ENCODE assay signal across 14 mouse cellular contexts in the genomic region with DNA sequence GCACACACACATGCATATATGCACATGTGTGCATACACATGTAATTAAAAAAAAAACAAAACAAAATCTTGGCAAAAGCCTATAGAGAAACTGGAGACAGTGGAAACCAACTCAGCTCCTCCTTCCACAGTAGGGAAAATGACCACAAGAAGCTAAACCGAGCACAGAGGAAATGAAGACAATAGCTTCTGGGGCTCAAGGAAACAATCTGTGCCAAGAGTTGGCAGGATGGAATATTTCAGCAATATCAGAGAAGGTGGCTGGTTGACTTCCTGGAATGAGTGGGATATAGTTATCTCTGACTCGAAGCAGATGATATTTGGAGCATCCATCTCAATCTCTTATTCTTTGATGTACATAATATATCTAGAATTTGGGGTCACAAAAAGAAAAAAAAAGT.
DNase-seq lines count a peak whose midpoint lies in the region; ATAC-seq and TF ChIP-seq lines count a peak whose summit lies in the region.
"Had no signal": no experiment of that assay in that cellular context is flagged by ENCODE, and none has a peak within 500 bp of the region (broad histone marks: within the 10 kb centered on the region; RNA-seq: fewer than 3 reads in every experiment).

No protein-coding gene starts in this region.

- no peak for TF ChIP-seq CTCF in gastrocnemius, adult 2 months (IDR thresholded peaks at IDR 0.05)
- no peak for TF ChIP-seq CTCF in kidney, postnatal 0 days (IDR thresholded peaks at IDR 0.05; ENCODE audit: low read depth)

- ATAC-seq in kidney, postnatal 0 days (replicated peaks; ENCODE audit: low FRiP score, low read depth) = no peak
- no peak for ATAC-seq in midbrain, embryonic 14.5 days (ENCODE audit: low FRiP score, low TSS enrichment)
- ATAC-seq: intestine, embryonic 16.5 days; midbrain, embryonic 15.5 days had no signal

- no peaks in the 10 kb centered on the region for H3K4me1 ChIP-seq in kidney, postnatal 0 days (replicated peaks; ENCODE audit: insufficient read depth, low read length)
- H3K4me1 ChIP-seq in midbrain, embryonic 14.5 days (ENCODE audit: control insufficient read depth, insufficient read depth, low read length) = no peaks in the 10 kb centered on the region
- H3K4me1 ChIP-seq: embryonic facial prominence, embryonic 15.5 days; forebrain, embryonic 12.5 days; hindbrain, embryonic 10.5 days; midbrain, embryonic 15.5 days had no signal

- H3K27me3 ChIP-seq in kidney, postnatal 0 days (ENCODE audit: insufficient read depth, low read length) = no peaks in the 10 kb centered on the region
- H3K27me3 ChIP-seq in midbrain, embryonic 14.5 days (ENCODE audit: control insufficient read depth, insufficient read depth, low read length) = no peaks in the 10 kb centered on the region
- H3K27me3 ChIP-seq: embryonic facial prominence, embryonic 15.5 days; forebrain, embryonic 12.5 days; midbrain, embryonic 15.5 days had no signal

- no peak overlapping the region for H3K4me2 ChIP-seq in kidney, postnatal 0 days (ENCODE audit: low read length)
- no peak overlapping the region for H3K4me2 ChIP-seq in midbrain, embryonic 14.5 days (ENCODE audit: low read length)
- H3K4me2 ChIP-seq: embryonic facial prominence, embryonic 15.5 days; forebrain, embryonic 12.5 days; midbrain, embryonic 15.5 days had no signal

- no peaks in the 10 kb centered on the region for H3K36me3 ChIP-seq in kidney, postnatal 0 days (ENCODE audit: insufficient read depth, low read length)
- H3K36me3 ChIP-seq in midbrain, embryonic 14.5 days (ENCODE audit: control insufficient read depth, insufficient read depth, low read length) = no peaks in the 10 kb centered on the region
- H3K36me3 ChIP-seq: embryonic facial prominence, embryonic 15.5 days; forebrain, embryonic 12.5 days; hindbrain, embryonic 10.5 days; midbrain, embryonic 15.5 days had no signal

- intact Hi-C loops in gastrocnemius, adult 2 months (cut with DNase I) = loop anchor here (5.0 kb wide), 1 partner anchor 164 kb away; a partner anchor contains a TSS
- intact Hi-C loops in gastrocnemius, postnatal 36 days (cut with DNase I) = no loop called here

- DNase-seq in gastrocnemius, adult 2 months = no peak
- no peak for DNase-seq in gastrocnemius, postnatal 36 days
- peak; percentile 7 to 30 for DNase-seq in kidney, adult 8-10 months
- no peak for DNase-seq in kidney, adult 18-20 months
- DNase-seq in 416B (ENCODE audit: low read depth) = peak; percentile 36
- DNase-seq in kidney, postnatal 0 days (ENCODE audit: low spot score) = peak; percentile 42
- no peak for DNase-seq in right cerebral cortex, postnatal 10 days (ENCODE audit: low spot score in 2 of 2)
- DNase-seq in midbrain, embryonic 14.5 days = no peak
- DNase-seq: cerebellum, adult 8-10 months had no signal

- no peaks in the 10 kb centered on the region for H3K9me3 ChIP-seq in kidney, postnatal 0 days (replicated peaks; ENCODE audit: low read length)
- no peaks in the 10 kb centered on the region for H3K9me3 ChIP-seq in midbrain, embryonic 14.5 days (ENCODE audit: control insufficient read depth, low read length)
- H3K9me3 ChIP-seq: embryonic facial prominence, embryonic 15.5 days; forebrain, embryonic 12.5 days; hindbrain, embryonic 10.5 days; midbrain, embryonic 15.5 days had no signal

- H3K4me3 ChIP-seq in gastrocnemius, adult 2 months = no peak overlapping the region
- H3K4me3 ChIP-seq in kidney, postnatal 0 days (replicated peaks; ENCODE audit: low read depth, low read length) = no peak overlapping the region
- H3K4me3 ChIP-seq in midbrain, embryonic 14.5 days (replicated peaks; ENCODE audit: low read depth, low read length) = no peak overlapping the region
- H3K4me3 ChIP-seq: embryonic facial prominence, embryonic 15.5 days; forebrain, embryonic 12.5 days; hindbrain, embryonic 10.5 days; midbrain, embryonic 15.5 days had no signal

- H3K27ac ChIP-seq in gastrocnemius, adult 2 months = peak overlapping the region; percentile 78
- peak overlapping the region; percentile 67; the same call in 1 of the 2 replicates for H3K27ac ChIP-seq in kidney, postnatal 0 days
- H3K27ac ChIP-seq in midbrain, embryonic 14.5 days (replicated peaks; ENCODE audit: low read depth, low read length) = no peak overlapping the region
- H3K27ac ChIP-seq: embryonic facial prominence, embryonic 15.5 days; forebrain, embryonic 12.5 days; hindbrain, embryonic 10.5 days; midbrain, embryonic 15.5 days had no signal

- H3K9ac ChIP-seq in kidney, postnatal 0 days (ENCODE audit: low read depth, low read length) = no peak overlapping the region
- no peak overlapping the region for H3K9ac ChIP-seq in midbrain, embryonic 14.5 days (replicated peaks; ENCODE audit: low read length)
- H3K9ac ChIP-seq: embryonic facial prominence, embryonic 15.5 days; forebrain, embryonic 12.5 days; midbrain, embryonic 15.5 days had no signal

- WGBS in kidney, postnatal 0 days = 60% methylated on average over 2 of the region's 2 CpGs
- 81% methylated on average over 2 of the region's 2 CpGs for WGBS in midbrain, embryonic 14.5 days

Comparison
In these comparisons a context has a peak if more than half of its experiments do, and no peak if none do; other contexts are left out.
1. DNase-seq: peak in kidney, adult 8-10 months (2 of 2), 416B (single experiment) and kidney, postnatal 0 days (single experiment); none in gastrocnemius, adult 2 months (single experiment), gastrocnemius, postnatal 36 days (0 of 2), kidney, adult 18-20 months (single experiment), right cerebral cortex, postnatal 10 days (0 of 2) and midbrain, embryonic 14.5 days (single experiment).